Mouse (Mus musculus) heart, embryonic 11.5 days (tissue): Measurements from ENCODE around the gene Olfr806. TPM values are rescaled to one million over a fixed set of nuclear protein-coding genes. Genes with fewer than 3 reads are reported as not detected.

Experiments
- microRNA-seq: library from miRNA; unstranded; fragments of <30 nt; microRNA quantifications from one replicate; pipeline ENCODE4, GENCODE M21; 2016; ENCODE audit warnings: borderline number of aligned reads
- polyA plus RNA-seq: library from polyadenylated mRNA; unstranded; fragments of >200 nt; fragmentation: Nextera tagmentation; extraction: Ambion mirVana; gene quantifications from 2 replicates; pipeline ENCODE4 v1.2.1, GENCODE M21; 2014

Gene Olfr806
- polyA plus RNA-seq, 1 experiment from 2014 or later, result not detected

Small RNAs within 50 kb of the gene (microRNA-seq; reads per million reads assigned to microRNA genes)
- not detected for gene Gm24485

Other genes starting within 250 kb of the Olfr806 start
- gene Olfr790, start 243.4 kb downstream of the Olfr806 start, polyA plus RNA-seq, result not detected in 2 replicates
- not detected in 2 replicates for gene Olfr791, start 220.1 kb downstream of the Olfr806 start, polyA plus RNA-seq
- not detected in 2 replicates for gene Olfr792, start 202.8 kb downstream of the Olfr806 start, polyA plus RNA-seq
- not detected in 2 replicates for gene Olfr794, start 174.3 kb downstream of the Olfr806 start, polyA plus RNA-seq
- not detected in 2 replicates for gene Olfr796, start 129.4 kb downstream of the Olfr806 start, polyA plus RNA-seq
- not detected in 2 replicates for gene Olfr798, start 114.0 kb downstream of the Olfr806 start, polyA plus RNA-seq
- gene Olfr799, start 104.4 kb downstream of the Olfr806 start, polyA plus RNA-seq, result not detected in 2 replicates
- not detected in 2 replicates for gene Olfr800, start 84.2 kb downstream of the Olfr806 start, polyA plus RNA-seq
- gene Olfr801, start 68.1 kb downstream of the Olfr806 start, polyA plus RNA-seq, result not detected in 2 replicates
- 0.03 TPM in 1 of 2 replicates, not detected in the other for gene Olfr802, start 53.8 kb downstream of the Olfr806 start, polyA plus RNA-seq
- not detected in 2 replicates for gene Olfr803, start 47.6 kb downstream of the Olfr806 start, polyA plus RNA-seq
- not detected in 2 replicates for gene Olfr804, start 38.7 kb downstream of the Olfr806 start, polyA plus RNA-seq
- not detected in 2 replicates for gene Olfr805, start 12.5 kb downstream of the Olfr806 start, polyA plus RNA-seq
- not detected in 2 replicates for gene Olfr807, start 15.9 kb upstream of the Olfr806 start, polyA plus RNA-seq
- gene Olfr808, start 23.6 kb upstream of the Olfr806 start, polyA plus RNA-seq, result not detected in 2 replicates
- gene Olfr809, start 32.7 kb upstream of the Olfr806 start, polyA plus RNA-seq, result not detected in 2 replicates
- not detected in 2 replicates for gene Olfr810, start 53.0 kb upstream of the Olfr806 start, polyA plus RNA-seq
- gene Olfr811, start 62.5 kb upstream of the Olfr806 start, polyA plus RNA-seq, result not detected in 2 replicates
- not detected in 2 replicates for gene Olfr812, start 104.2 kb upstream of the Olfr806 start, polyA plus RNA-seq
- gene Olfr813, start 113.4 kb upstream of the Olfr806 start, polyA plus RNA-seq, result not detected in 2 replicates
- not detected in 2 replicates for gene Olfr814, start 137.9 kb upstream of the Olfr806 start, polyA plus RNA-seq
- gene Olfr815, start 163.9 kb upstream of the Olfr806 start, polyA plus RNA-seq, result not detected in 2 replicates
- gene Olfr816, start 173.7 kb upstream of the Olfr806 start, polyA plus RNA-seq, result not detected in 2 replicates
- gene Olfr818, start 207.2 kb upstream of the Olfr806 start, polyA plus RNA-seq, result not detected in 2 replicates
- gene Olfr819, start 225.3 kb upstream of the Olfr806 start, polyA plus RNA-seq, result not detected in 2 replicates
- not detected in 2 replicates for gene Olfr247, start 234.2 kb upstream of the Olfr806 start, polyA plus RNA-seq
- not detected in 2 replicates for gene Gm10310, start 243.1 kb upstream of the Olfr806 start, polyA plus RNA-seq